Mouse (Mus musculus): ENCODE measurements around the gene Prune2. TPM values are rescaled to one million over a fixed set of nuclear protein-coding genes. Genes with fewer than 3 reads are reported as not detected.

Gene Prune2
- polyA plus RNA-seq, 1 experiment: 3.3 TPM

GRCm38 (mm10) chr19:17060106-17060505 lies 104.2 kb downstream of the Prune2 start:
- Histone ChIP-seq H3K4me3 (replicated peaks; ENCODE audit: control insufficient read depth, low read depth, low read length) (no peak overlapping the region), H3K27ac (ENCODE audit: control insufficient read depth, insufficient read depth, low read depth, low read length, poor library complexity) (no peak overlapping the region), H3K4me1 (ENCODE audit: control insufficient read depth, insufficient read depth, low read length) (no peaks in the 10 kb centered on the region)
- TF ChIP-seq POLR2A (IDR thresholded peaks at IDR 0.05; ENCODE audit: borderline replicate concordance, control insufficient read depth, low read depth, low read length) (no peak), CTCF (IDR thresholded peaks at IDR 0.05; ENCODE audit: control insufficient read depth, insufficient read depth, low read length) (no peak)
- 44% methylated on average over 5 of the region's 5 CpGs for WGBS

GRCm38 (mm10) chr19:17064421-17064820 lies 108.5 kb downstream of the Prune2 start:
- Histone ChIP-seq H3K4me1 (ENCODE audit: control insufficient read depth, insufficient read depth, low read length) (no peaks in the 10 kb centered on the region), H3K4me3 (replicated peaks; ENCODE audit: control insufficient read depth, low read depth, low read length) (no peak overlapping the region)
- TF ChIP-seq CTCF (IDR thresholded peaks at IDR 0.05; ENCODE audit: control insufficient read depth, insufficient read depth, low read length) (no peak), POLR2A (IDR thresholded peaks at IDR 0.05; ENCODE audit: borderline replicate concordance, control insufficient read depth, low read depth, low read length) (no peak)

GRCm38 (mm10) chr19:17069067-17069466 lies 113.1 kb downstream of the Prune2 start:
- no peak overlapping the region for H3K27ac ChIP-seq (ENCODE audit: control insufficient read depth, insufficient read depth, low read depth, low read length, poor library complexity)
- 46% methylated on average over 7 of the region's 7 CpGs for WGBS
- H3K4me3 ChIP-seq (replicated peaks; ENCODE audit: control insufficient read depth, low read depth, low read length): no peak overlapping the region
- H3K4me1 ChIP-seq (ENCODE audit: control insufficient read depth, insufficient read depth, low read length): no peaks in the 10 kb centered on the region
- TF ChIP-seq CTCF (IDR thresholded peaks at IDR 0.05; ENCODE audit: control insufficient read depth, insufficient read depth, low read length) (no peak), POLR2A (IDR thresholded peaks at IDR 0.05; ENCODE audit: borderline replicate concordance, control insufficient read depth, low read depth, low read length) (no peak)

More at GRCm38 (mm10) chr19:17064421-17064820, 108.5 kb downstream of the Prune2 start:
- no peak overlapping the region for H3K27ac ChIP-seq (ENCODE audit: control insufficient read depth, insufficient read depth, low read depth, low read length, poor library complexity)

- TF ChIP-seq POLR2A (IDR thresholded peaks at IDR 0.05; ENCODE audit: borderline replicate concordance, control insufficient read depth, low read depth, low read length) (no peak), CTCF (IDR thresholded peaks at IDR 0.05; ENCODE audit: control insufficient read depth, insufficient read depth, low read length) (no peak)
- H3K4me3 ChIP-seq (replicated peaks; ENCODE audit: control insufficient read depth, low read depth, low read length): no peak overlapping the region
- no peaks in the 10 kb centered on the region for H3K4me1 ChIP-seq (ENCODE audit: control insufficient read depth, insufficient read depth, low read length)
- 64% methylated on average over 5 of the region's 5 CpGs for WGBS
- H3K27ac ChIP-seq (ENCODE audit: control insufficient read depth, insufficient read depth, low read depth, low read length, poor library complexity): no peak overlapping the region
These were observed 115.3 kb downstream of the Prune2 start for GRCm38 (mm10) chr19:17071205-17071604.

GRCm38 (mm10) chr19:17072245-17072644 lies 116.3 kb downstream of the Prune2 start:
- no peak overlapping the region for H3K4me3 ChIP-seq (replicated peaks; ENCODE audit: control insufficient read depth, low read depth, low read length)
- WGBS: 82% methylated on average over 1 of the region's 1 CpGs
- TF ChIP-seq POLR2A (IDR thresholded peaks at IDR 0.05; ENCODE audit: borderline replicate concordance, control insufficient read depth, low read depth, low read length) (no peak), CTCF (IDR thresholded peaks at IDR 0.05; ENCODE audit: control insufficient read depth, insufficient read depth, low read length) (no peak)
- H3K4me1 ChIP-seq (ENCODE audit: control insufficient read depth, insufficient read depth, low read length): no peaks in the 10 kb centered on the region
- no peak overlapping the region for H3K27ac ChIP-seq (ENCODE audit: control insufficient read depth, insufficient read depth, low read depth, low read length, poor library complexity)

GRCm38 (mm10) chr19:17078643-17079316 lies 122.9 kb downstream of the Prune2 start:
- Histone ChIP-seq H3K27ac (ENCODE audit: control insufficient read depth, insufficient read depth, low read depth, low read length, poor library complexity) (no peak overlapping the region), H3K4me3 (replicated peaks; ENCODE audit: control insufficient read depth, low read depth, low read length) (no peak overlapping the region), H3K4me1 (ENCODE audit: control insufficient read depth, insufficient read depth, low read length) (no peaks in the 10 kb centered on the region)
- WGBS: 67% methylated on average over 8 of the region's 8 CpGs
- no peak for TF ChIP-seq CTCF (IDR thresholded peaks at IDR 0.05; ENCODE audit: control insufficient read depth, insufficient read depth, low read length)
- TF ChIP-seq POLR2A (IDR thresholded peaks at IDR 0.05; ENCODE audit: borderline replicate concordance, control insufficient read depth, low read depth, low read length): no peak

- H3K27ac ChIP-seq (ENCODE audit: control insufficient read depth, insufficient read depth, low read depth, low read length, poor library complexity): no peak overlapping the region
- H3K4me1 ChIP-seq (ENCODE audit: control insufficient read depth, insufficient read depth, low read length): no peaks in the 10 kb centered on the region
- TF ChIP-seq CTCF (IDR thresholded peaks at IDR 0.05; ENCODE audit: control insufficient read depth, insufficient read depth, low read length) (no peak), POLR2A (IDR thresholded peaks at IDR 0.05; ENCODE audit: borderline replicate concordance, control insufficient read depth, low read depth, low read length) (no peak)
- 79% methylated on average over 10 of the region's 10 CpGs for WGBS
- no peak overlapping the region for H3K4me3 ChIP-seq (replicated peaks; ENCODE audit: control insufficient read depth, low read depth, low read length)
These were observed 125.5 kb downstream of the Prune2 start for GRCm38 (mm10) chr19:17081382-17081781.

GRCm38 (mm10) chr19:17094067-17094466 lies 138.1 kb downstream of the Prune2 start:
- TF ChIP-seq CTCF (IDR thresholded peaks at IDR 0.05; ENCODE audit: control insufficient read depth, insufficient read depth, low read length) (no peak), POLR2A (IDR thresholded peaks at IDR 0.05; ENCODE audit: borderline replicate concordance, control insufficient read depth, low read depth, low read length) (no peak)
- Histone ChIP-seq H3K4me3 (replicated peaks; ENCODE audit: control insufficient read depth, low read depth, low read length) (no peak overlapping the region), H3K27ac (ENCODE audit: control insufficient read depth, insufficient read depth, low read depth, low read length, poor library complexity) (no peak overlapping the region), H3K4me1 (ENCODE audit: control insufficient read depth, insufficient read depth, low read length) (no peaks in the 10 kb centered on the region; the same call in 1 of the 2 replicates)
- 82% methylated on average over 8 of the region's 8 CpGs for WGBS

All from bone marrow, adult 2 months (tissue).